Mouse (Mus musculus) common myeloid progenitor, adult 5-6 weeks (primary cell): ENCODE data around the gene Ano10. TPM values are rescaled to one million over a fixed set of nuclear protein-coding genes. Genes with fewer than 3 reads are reported as not detected.
A peak's percentile ranks its signal among the peaks of the same experiment; 100 is the strongest.
"Not testable (repeated sequence)": the region's sequence is repeated elsewhere in the genome, so short reads cannot be mapped to it uniquely, and the experiment has no call there.

Experiments used
- ATAC-seq: replicated peaks from 2 replicates; pipeline ENCODE4 v1.8.0; 2016; ENCODE audit warnings: low read depth, mild to moderate bottlenecking, moderate TSS enrichment, inconsistent platforms; ENCODE audit not compliant: poor library complexity, severe bottlenecking
- total RNA-seq: library from RNA; stranded (forward); fragments of 200-1000, 187-1606 nt; gene quantifications from 2 replicates; pipeline ENCODE4 v1.2.3, GENCODE M21; 2017

Gene Ano10
- 7.7 and 9.8 TPM in 2 replicates for total RNA-seq

DNA sequence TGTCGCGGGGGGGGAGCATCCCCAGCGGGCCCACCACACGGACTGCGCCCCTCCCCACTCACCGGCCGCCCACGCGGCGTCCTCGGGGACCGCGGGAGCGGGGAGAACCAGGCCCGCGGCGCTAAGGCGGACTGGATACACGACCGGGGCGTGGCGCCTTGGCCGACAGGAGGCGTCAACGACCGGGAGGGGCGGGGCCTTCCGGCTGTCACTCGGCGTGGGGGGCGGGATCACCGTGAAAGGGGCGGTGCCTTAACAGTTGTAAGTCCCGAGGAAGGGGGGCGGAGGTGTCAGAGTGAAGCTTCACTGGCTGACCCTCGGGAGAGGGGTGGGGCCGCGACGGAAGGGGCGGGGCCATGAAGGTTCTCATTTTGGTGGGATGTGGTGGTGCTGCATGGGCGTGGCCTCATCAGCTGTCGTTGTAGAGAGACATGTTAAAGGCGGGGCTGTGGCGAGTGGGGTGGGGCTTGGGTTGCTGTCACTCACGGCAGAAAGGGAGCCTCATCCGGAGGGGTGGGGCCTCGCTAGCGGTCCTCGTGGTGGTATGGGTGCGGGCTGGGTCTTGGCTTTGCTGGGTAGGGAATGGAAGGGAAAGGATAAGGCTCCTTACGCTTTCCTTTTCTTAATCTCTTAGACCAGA lies at the start of gene Ano10:
TSS of gene Ano10 (minus strand) at position 182 of the 640 bp plus-strand sequence.
- peak; percentile 94 for ATAC-seq

GRCm38 (mm10) chr9:122343399-122343798 lies 49.2 kb upstream of the Ano10 start:
- ATAC-seq, result no peak

GRCm38 (mm10) chr9:122339972-122340371 lies 45.7 kb upstream of the Ano10 start:
- no peak for ATAC-seq

GRCm38 (mm10) chr9:122337510-122337931 lies 43.3 kb upstream of the Ano10 start:
- ATAC-seq, result peak; percentile 62

DNA sequence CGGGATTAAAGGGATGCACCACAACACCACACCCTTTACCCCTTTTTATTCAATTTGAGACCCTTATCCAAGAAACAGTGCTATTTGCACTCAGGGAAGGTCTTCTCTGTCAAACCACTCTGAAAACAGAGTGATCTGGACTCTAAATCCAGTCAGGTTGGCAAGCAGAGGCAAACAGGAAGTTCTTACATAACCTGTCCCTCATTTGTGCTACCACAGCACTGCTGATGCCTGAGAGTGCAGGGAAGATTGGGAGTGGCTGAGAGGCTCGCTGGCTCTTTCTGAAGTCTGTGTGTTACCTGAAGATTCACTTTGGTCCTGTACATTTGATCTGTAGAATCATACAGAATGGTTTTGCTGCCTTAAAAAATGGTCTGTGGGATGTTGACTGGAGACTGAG lies 42.5 kb upstream of the Ano10 start:
- ATAC-seq, result peak; percentile 78

DNA sequence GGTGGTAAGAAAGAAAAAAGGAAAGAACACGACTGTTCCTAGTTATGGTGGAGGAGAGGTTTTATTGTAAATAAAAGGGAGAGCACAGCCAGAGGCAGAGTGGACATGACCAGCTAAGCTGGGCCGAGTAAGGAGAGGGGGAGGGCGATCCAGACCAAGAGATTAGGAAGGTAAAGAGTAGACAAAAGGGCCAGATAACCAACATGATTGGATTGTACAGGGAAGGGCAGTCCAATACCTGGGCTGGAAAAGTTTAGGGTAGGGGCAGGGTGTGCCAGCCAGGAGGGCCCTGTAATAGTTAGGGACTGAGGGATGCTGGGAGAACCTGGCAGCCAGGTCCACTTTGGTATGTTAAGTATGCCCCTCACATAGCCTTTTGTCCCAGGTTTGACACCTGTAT lies 34.0 kb upstream of the Ano10 start:
- no peak for ATAC-seq

DNA sequence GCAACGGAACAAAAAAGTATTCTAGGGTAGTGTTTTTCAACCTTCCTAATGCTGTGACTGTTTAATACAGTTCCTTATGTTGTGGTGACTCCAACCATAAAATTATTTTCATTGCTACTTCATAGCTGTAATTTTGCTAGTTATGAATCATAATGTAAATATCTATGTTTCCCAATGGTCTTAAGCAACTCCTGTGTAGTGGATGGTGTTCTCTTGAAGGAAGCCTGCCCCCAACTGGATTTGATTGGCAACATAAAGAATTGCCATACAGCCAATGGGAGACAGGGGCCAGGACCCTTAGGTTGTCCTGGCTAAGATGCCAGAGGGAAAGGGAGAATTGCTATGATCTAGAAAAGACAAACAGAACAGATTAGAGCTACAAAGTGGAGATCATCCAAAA lies 31.8 kb upstream of the Ano10 start:
- ATAC-seq, result no peak

DNA sequence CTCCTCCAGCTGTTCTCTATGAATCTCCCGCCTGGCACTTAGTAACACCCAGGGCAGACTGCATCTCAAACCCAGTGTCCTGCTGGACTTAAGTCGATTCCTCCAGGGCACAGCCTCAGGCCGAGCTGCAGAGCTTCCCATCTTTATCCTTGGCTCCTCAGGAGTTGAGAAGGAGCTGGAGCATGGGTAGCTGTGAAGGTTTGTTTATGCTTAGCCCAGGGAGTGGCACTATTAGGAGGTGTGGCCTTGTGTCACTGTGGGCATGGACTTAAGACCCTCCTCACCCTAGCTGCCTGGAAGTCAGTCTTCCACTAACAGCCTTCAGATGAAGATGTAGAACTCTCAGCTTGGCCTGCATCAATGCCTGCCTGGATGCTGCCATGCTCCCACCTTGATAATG lies 28.1 kb upstream of the Ano10 start:
- ATAC-seq, result no peak

DNA sequence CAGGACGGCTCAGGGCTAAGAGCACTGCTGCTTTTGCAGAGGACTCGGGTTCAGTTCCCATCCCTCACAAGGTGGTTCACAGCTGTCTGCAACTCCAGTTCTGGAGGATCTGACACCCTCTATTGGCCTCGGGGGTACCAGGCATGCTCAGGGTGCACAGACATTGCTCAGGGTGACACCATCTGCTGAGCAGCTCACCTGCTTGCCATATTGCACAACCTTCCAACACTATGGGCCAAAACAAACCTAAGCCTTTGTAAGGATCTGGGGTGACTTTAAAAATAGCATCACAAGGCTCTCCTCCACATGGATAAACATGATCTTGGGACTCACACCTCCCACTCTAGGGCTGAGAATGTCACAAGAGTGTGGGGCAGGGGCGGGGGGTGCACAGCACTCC lies 26.4 kb upstream of the Ano10 start:
- ATAC-seq, result no peak

DNA sequence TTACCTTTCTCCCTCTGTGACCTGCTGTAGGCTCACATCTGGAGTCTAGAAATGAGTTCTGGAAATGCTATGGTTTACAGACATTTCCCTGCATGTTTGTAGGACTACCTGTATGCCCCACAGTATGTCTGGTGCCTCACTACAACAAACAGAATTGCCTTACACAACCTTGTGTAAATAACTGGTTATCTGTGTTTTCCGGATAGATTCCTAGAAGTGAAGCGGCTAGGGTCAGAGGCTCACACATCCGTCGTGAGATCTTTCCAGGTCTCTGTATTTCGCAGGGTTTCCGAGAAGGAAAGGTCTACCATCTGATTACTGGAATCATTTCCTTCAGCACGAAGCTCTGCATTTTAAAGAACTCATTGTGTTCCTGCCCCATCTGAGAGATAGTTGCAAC lies 22.3 kb upstream of the Ano10 start:
- ATAC-seq, result no peak

GRCm38 (mm10) chr9:122315501-122315900 lies 21.3 kb upstream of the Ano10 start:
- ATAC-seq, result no peak

DNA sequence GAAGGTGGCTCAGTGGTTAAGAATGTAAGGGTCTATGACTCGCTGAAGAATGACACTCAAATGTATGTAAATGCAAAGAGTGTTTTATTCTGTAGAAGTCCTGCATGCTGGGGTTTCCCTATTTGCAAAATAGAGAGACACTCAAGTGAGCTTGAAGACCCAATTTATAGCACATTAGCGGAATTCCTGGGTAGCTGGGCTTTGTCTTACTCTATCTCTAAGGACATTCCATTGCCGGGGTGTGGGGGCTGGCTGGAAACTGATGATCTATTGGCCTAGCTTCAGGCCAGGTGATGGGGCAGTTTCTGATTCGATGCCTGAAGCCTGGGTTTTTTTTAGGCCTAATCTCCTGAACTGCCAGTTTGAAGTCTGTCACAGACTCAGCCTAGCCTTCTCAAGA lies 20.7 kb upstream of the Ano10 start:
- ATAC-seq, result no peak

DNA sequence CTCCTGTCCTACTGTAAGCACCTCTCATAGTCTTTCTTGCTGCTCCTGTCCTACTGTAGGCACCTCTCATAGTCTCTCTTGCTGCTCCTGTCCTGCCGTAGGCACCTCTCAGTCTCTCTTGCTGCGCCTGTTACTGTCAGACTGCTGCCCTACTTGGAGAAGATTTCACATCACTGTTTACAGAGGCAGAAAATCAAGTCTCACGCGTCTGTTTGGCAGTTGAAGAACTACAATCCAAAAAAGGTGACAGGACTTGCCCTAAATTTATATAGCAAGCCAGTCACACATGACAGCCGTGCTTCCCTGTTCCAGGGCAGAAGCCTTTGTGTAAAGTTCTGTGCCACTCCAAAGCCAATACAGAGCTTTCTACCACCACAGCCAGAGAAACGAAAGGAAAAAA lies 20.2 kb upstream of the Ano10 start:
- no peak for ATAC-seq

- not testable (repeated sequence) for ATAC-seq
Observed at GRCm38 (mm10) chr9:122313128-122313527, 18.9 kb upstream of the Ano10 start.

DNA sequence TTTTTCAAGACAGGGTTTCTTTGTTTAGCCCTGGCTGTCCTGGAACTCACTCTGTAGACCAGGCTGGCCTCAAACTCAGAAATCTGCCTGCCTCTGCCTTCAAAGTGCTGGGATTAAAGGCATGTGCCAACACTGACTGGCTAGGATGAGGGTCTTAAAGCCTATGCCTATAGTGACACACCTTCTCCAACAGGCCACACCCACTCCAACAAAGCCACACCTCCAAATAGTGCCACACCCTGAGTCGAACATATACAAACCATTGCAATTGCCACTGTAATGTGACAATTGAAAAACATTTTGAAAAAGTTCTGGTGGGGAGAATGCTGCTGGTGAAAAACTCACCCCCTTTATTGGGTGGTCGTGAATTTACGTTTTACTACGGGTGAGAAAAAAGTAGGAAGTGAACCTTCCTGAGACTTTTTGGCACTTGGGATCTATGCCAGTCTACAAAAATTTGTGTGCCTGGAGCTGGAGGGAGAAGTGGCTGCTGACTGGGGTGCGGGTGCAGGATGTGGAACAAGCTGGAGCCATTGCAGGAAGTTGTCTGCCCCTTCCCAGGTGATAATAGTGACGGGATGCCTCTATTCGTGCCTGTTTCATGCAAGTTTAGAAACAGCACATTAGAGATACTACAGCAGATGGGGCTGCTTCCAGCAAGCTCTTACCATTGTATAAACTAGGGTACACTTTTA lies 18.2 kb upstream of the Ano10 start:
- 0 out of 2 replicates have a peak, but pooled peaks have one; percentile 13 for ATAC-seq

DNA sequence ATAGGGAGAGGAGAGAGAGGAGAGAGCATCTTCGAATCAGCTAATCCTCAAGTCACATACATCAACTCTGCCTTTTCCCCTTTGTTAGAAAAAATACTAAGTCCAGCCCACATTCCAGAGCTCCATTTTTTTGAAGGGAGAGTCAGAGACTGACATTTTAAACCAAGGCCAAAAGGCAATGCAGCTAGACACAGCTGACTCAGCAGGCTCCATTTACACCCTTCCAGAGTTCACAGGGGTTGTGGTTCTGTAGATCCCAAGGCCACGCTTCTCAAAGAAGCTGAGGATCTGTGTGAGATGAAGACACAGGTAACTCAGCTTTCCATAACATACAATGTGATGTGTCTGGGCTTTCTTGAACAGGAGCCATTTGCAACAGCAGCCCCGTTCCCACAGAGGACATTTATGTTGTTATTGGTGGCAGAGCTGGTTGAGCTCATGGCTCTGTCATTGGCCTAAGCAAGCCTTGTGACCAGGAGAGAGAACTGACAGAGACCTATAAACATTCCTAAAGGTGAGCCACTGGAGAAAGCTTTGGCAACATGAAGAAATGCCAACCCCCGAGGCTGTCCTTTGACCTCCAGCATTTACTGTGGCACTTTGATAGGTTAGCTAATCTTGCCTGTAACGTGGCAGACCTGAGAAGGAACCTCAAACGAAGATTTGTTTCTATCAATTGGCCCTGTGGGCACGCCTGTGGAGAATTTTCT lies 17.0 kb upstream of the Ano10 start:
- ATAC-seq, result no peak

DNA sequence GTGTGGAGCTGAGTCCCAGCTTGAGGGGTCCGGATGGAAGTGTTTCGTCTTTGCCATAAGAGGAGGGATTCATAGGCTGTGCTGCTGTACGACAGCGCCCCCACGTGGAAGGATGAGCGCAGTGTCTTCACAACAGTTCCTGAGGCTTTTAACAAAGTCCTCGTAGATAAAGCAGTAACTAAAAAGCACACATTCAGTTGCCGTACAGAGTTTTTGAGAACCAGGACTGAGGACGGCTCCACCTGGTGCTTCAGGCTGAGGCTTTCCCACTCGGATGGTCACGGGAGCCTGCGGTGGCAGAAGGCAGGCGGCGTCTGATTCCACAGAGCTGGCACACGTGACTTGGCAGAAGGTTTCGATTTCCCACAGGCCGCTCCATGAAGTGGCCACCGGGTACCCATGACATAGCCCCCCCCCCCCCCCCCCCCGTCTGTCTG lies 16.4 kb upstream of the Ano10 start:
- peak; percentile 78 for ATAC-seq

DNA sequence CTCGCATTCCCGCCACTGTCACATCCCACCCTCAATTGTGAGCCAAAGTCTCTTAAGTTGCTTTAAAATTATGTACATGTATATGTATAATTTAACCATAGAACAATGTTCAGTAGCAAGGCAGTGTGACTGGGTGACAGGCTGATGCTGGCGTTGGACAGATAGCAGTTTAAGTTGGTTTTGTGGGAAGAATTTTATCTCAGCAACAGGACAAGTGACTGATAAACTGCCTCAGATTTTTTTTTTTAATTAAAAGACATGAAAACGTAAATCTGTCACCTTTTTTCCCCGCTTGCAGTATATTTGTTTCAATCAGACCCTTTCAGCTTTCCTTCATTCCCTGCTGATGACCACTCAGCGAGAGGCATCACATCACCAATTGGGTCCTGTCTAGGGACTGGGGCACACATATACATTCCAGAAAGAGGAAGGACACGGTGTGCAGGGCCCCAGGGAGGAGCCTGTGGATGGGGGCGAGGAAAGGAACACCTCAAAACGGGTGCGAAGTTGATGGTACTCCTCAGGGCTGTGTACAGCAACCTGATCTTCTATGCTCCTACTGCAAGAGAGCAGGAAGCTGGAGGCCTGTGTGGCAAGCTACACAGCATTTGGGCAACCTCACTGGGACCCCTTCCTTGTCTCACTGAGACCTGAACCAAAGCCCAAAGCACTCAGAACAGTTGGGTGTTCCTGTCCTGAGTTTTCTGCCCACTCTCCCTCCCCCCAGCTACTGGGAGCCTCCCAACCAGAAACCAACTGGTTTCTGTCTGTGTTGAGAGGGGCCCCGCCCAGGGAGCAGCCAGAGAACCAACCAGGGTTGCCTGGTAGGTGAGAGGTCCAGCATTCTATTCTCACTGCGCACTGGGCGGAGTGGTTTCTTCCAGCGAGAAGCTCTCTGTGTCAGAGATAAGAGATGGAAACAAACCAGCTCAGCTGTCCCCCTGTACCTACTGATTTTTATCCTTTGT lies 15.1 kb upstream of the Ano10 start:
- 0 out of 2 replicates have a peak, but pooled peaks have one; percentile 20 for ATAC-seq

GRCm38 (mm10) chr9:122305302-122305701 lies 11.1 kb upstream of the Ano10 start:
- ATAC-seq, result peak; percentile 77

- ATAC-seq, result no peak
Observed at GRCm38 (mm10) chr9:122296169-122296568, 1.9 kb upstream of the Ano10 start.
